Mouse (Mus musculus) CH12.LX (cell line): Measurements from ENCODE around the gene Rps6kb2. TPM values are rescaled to one million over a fixed set of nuclear protein-coding genes. Genes with fewer than 3 reads are reported as not detected.

Experiments used
- DNase-seq: peaks from one replicate; pipeline ENCODE4 v3.0.0-alpha.2; 2013; ENCODE audit errors: extremely low read depth
- H3K27ac ChIP-seq: 2 replicates; pipeline ENCODE4 v1.5.1; 2012; ENCODE audit warnings: low read depth, mild to moderate bottlenecking, control low read depth, moderate library complexity; ENCODE audit not compliant: insufficient read depth
- H3K27me3 ChIP-seq: replicated peaks from 2 replicates; pipeline ENCODE3; 2012; ENCODE audit warnings: inconsistent platforms
- H3K36me3 ChIP-seq, 2 experiments: replicated peaks in 1 of 2; 2 replicates each; pipeline versions ENCODE3 to v1.6.1; 2012; ENCODE audit warnings: inconsistent platforms in 1 of 2, low read length in 1 of 2, mild to moderate bottlenecking in 1 of 2, mixed read lengths in 1 of 2, moderate library complexity in 1 of 2; ENCODE audit not compliant: control insufficient read depth in 1 of 2, insufficient read depth in 1 of 2
- H3K4me1 ChIP-seq, 2 experiments: 2 replicates each; pipeline ENCODE4 v1.6.1; 2012; ENCODE audit warnings: inconsistent platforms in 1 of 2, moderate library complexity in 1 of 2; ENCODE audit not compliant: insufficient read depth in 2 of 2, control insufficient read depth in 1 of 2
- H3K4me2 ChIP-seq: 2 replicates; pipeline ENCODE4 v1.6.1; 2012; ENCODE audit warnings: low read depth, mild to moderate bottlenecking, control low read depth; ENCODE audit not compliant: poor library complexity, insufficient read depth, severe bottlenecking
- H3K4me3 ChIP-seq, 3 experiments: fragments of 150-350 bp in 1 of 3; sonication (generic) in 1 of 3; replicated peaks in 1 of 3; 2 replicates each; pipeline versions ENCODE3 to v1.5.1; 2011 to 2012; ENCODE audit warnings: low read depth in 2 of 3, low read length in 2 of 3, mild to moderate bottlenecking in 2 of 3, moderate library complexity in 2 of 3, control low read depth in 1 of 3, improper control_type of control experiment in 1 of 3, inconsistent platforms in 1 of 3, mixed read lengths in 1 of 3; ENCODE audit not compliant: poor library complexity in 1 of 3
- H3K79me2 ChIP-seq: replicated peaks from 2 replicates; pipeline ENCODE4 v1.6.1; 2012; ENCODE audit warnings: mild to moderate bottlenecking, moderate library complexity; ENCODE audit not compliant: control insufficient read depth, poor library complexity, insufficient read depth, severe bottlenecking; ENCODE audit errors: extremely low read depth
- H3K9ac ChIP-seq: 2 replicates; pipeline ENCODE4 v1.6.1; 2012; ENCODE audit warnings: low read depth, mild to moderate bottlenecking, control low read depth, moderate library complexity; ENCODE audit not compliant: insufficient read depth
- H3K9me3 ChIP-seq: replicated peaks from 2 replicates; pipeline ENCODE3; 2012; ENCODE audit warnings: low read length, inconsistent platforms, mixed read lengths
- BHLHE40 ChIP-seq: IDR thresholded peaks from 2 replicates; pipeline ENCODE4 v1.6.1; 2011; ENCODE audit warnings: mild to moderate bottlenecking, low read depth, low read length, improper control_type of control experiment
- CHD1 ChIP-seq: IDR thresholded peaks from 2 replicates; pipeline ENCODE4 v1.6.1; 2012; ENCODE audit warnings: low read depth, low read length, improper control_type of control experiment, inconsistent platforms
- CTCF ChIP-seq, 2 experiments: IDR thresholded peaks in 1 of 2; conservative IDR thresholded peaks in 1 of 2; 2 replicates each; pipeline ENCODE4 v1.5.1; 2011 to 2012; ENCODE audit warnings: low read depth in 2 of 2, low read length in 2 of 2, improper control_type of control experiment in 1 of 2, inconsistent platforms in 1 of 2, mild to moderate bottlenecking in 1 of 2, moderate library complexity in 1 of 2
- E2F4 ChIP-seq: IDR thresholded peaks from 2 replicates; pipeline ENCODE4 v1.6.1; 2011; ENCODE audit warnings: low read depth, low read length, improper control_type of control experiment; ENCODE audit not compliant: insufficient replicate concordance
- ELF1 ChIP-seq: IDR thresholded peaks from 2 replicates; pipeline ENCODE4 v1.6.1; 2014; ENCODE audit warnings: low read depth, mild to moderate bottlenecking, inconsistent platforms, low read length, improper control_type of control experiment
- ETS1 ChIP-seq: conservative IDR thresholded peaks from 2 replicates; pipeline ENCODE4 v1.6.1; 2012; ENCODE audit warnings: low read depth, mild to moderate bottlenecking, inconsistent platforms, low read length, improper control_type of control experiment, moderate library complexity
- GABPA ChIP-seq: IDR thresholded peaks from 2 replicates; pipeline ENCODE4 v1.6.1; 2012; ENCODE audit warnings: low read depth, low read length, improper control_type of control experiment, inconsistent platforms; ENCODE audit not compliant: insufficient replicate concordance
- JUN ChIP-seq: IDR thresholded peaks from 2 replicates; pipeline ENCODE4 v1.6.1; 2011; ENCODE audit warnings: low read depth, mild to moderate bottlenecking, low read length, improper control_type of control experiment, moderate library complexity; ENCODE audit not compliant: insufficient read depth
- JUND ChIP-seq: conservative IDR thresholded peaks from 2 replicates; pipeline ENCODE4 v1.6.1; 2011; ENCODE audit warnings: low read depth, low read length, improper control_type of control experiment
- MAX ChIP-seq: IDR thresholded peaks from 2 replicates; pipeline ENCODE4 v1.6.1; 2011; ENCODE audit warnings: low read length, improper control_type of control experiment
- MAZ ChIP-seq: IDR thresholded peaks from 2 replicates; pipeline ENCODE4 v1.6.1; 2012; ENCODE audit warnings: low read depth, mild to moderate bottlenecking, inconsistent platforms, low read length, improper control_type of control experiment, moderate library complexity
- MEF2A ChIP-seq: IDR thresholded peaks from 2 replicates; pipeline ENCODE4 v1.6.1; 2014; ENCODE audit warnings: low read depth, mild to moderate bottlenecking, inconsistent platforms, low read length, improper control_type of control experiment, borderline replicate concordance
- MXI1 ChIP-seq: IDR thresholded peaks from 2 replicates; pipeline ENCODE4 v1.6.1; 2011; ENCODE audit warnings: mild to moderate bottlenecking, low read depth, low read length, improper control_type of control experiment
- NELFE ChIP-seq: IDR thresholded peaks from 2 replicates; pipeline ENCODE4 v1.6.1; 2011; ENCODE audit warnings: low read depth, low read length, improper control_type of control experiment
- NRF1 ChIP-seq: IDR thresholded peaks from 2 replicates; pipeline ENCODE4 v1.6.1; 2014; ENCODE audit warnings: low read depth, mild to moderate bottlenecking, inconsistent platforms, low read length, improper control_type of control experiment, moderate library complexity
- PAX5 ChIP-seq: IDR thresholded peaks from 2 replicates; pipeline ENCODE4 v1.6.1; 2012; ENCODE audit warnings: low read length, inconsistent platforms, mixed read lengths
- POLR2AphosphoS2 ChIP-seq: IDR thresholded peaks from 2 replicates; pipeline ENCODE4 v1.6.1; 2011; ENCODE audit warnings: low read depth, low read length, improper control_type of control experiment
- RAD21 ChIP-seq: IDR thresholded peaks from 2 replicates; pipeline ENCODE4 v1.6.1; 2011; ENCODE audit warnings: low read depth, mild to moderate bottlenecking, low read length, improper control_type of control experiment, moderate library complexity
- RCOR1 ChIP-seq: conservative IDR thresholded peaks from 2 replicates; pipeline ENCODE4 v1.6.1; 2012; ENCODE audit warnings: low read depth, mild to moderate bottlenecking, inconsistent platforms, low read length, improper control_type of control experiment
- SIN3A ChIP-seq: IDR thresholded peaks from 2 replicates; pipeline ENCODE4 v1.6.1; 2012; ENCODE audit warnings: low read length, improper control_type of control experiment, inconsistent platforms
- SMC3 ChIP-seq: IDR thresholded peaks from 2 replicates; pipeline ENCODE4 v1.6.1; 2011; ENCODE audit warnings: low read depth, low read length, improper control_type of control experiment
- TBP ChIP-seq: conservative IDR thresholded peaks from 2 replicates; pipeline ENCODE4 v1.6.1; 2011; ENCODE audit warnings: low read depth, low read length, improper control_type of control experiment
- TCF12 ChIP-seq: IDR thresholded peaks from 2 replicates; pipeline ENCODE4 v1.6.1; 2014; ENCODE audit warnings: low read depth, mild to moderate bottlenecking, inconsistent platforms, low read length, improper control_type of control experiment
- UBTF ChIP-seq: IDR thresholded peaks from 2 replicates; pipeline ENCODE4 v1.6.1; 2012; ENCODE audit warnings: low read depth, mild to moderate bottlenecking, inconsistent platforms, low read length, improper control_type of control experiment, moderate library complexity
- USF1 ChIP-seq: IDR thresholded peaks from 2 replicates; pipeline ENCODE4 v1.6.1; 2014; ENCODE audit warnings: low read depth, mild to moderate bottlenecking, inconsistent platforms, low read length, improper control_type of control experiment
- ZKSCAN1 ChIP-seq: IDR thresholded peaks from 2 replicates; pipeline ENCODE4 v1.6.1; 2012; ENCODE audit warnings: low read depth, inconsistent platforms, low read length, improper control_type of control experiment, borderline replicate concordance
- ZMIZ1 ChIP-seq: IDR thresholded peaks from 2 replicates; pipeline ENCODE4 v1.6.1; 2012; ENCODE audit warnings: low read depth, mild to moderate bottlenecking, inconsistent platforms, low read length, improper control_type of control experiment
- dilution Hi-C: fragments of 300-500 bp; cut with MboI; formaldehyde crosslinking; loops from 2 replicates; pipeline ENCODE4 v1.14.3; 2020; ENCODE audit warnings: low sequenced_read_pairs; ENCODE audit not compliant: extremely low pct_unique_long_range_greater_than_20kb, extremely low pct_ligation_motif_present
- in situ Hi-C: fragments of 300-500 bp; cut with MboI; formaldehyde crosslinking; loops from 3 replicates; pipeline ENCODE4 v1.14.3; 2019; ENCODE audit warnings: low sequenced_read_pairs, low pct_ligation_motif_present, low pct_unique_long_range_greater_than_20kb, mixed read lengths
- polyA plus RNA-seq: library from polyadenylated mRNA; unstranded; fragments of >175 nt; gene quantifications from 2 replicates; pipeline ENCODE4 v1.2.1, GENCODE M21; 2012; ENCODE audit warnings: low read depth; ENCODE audit not compliant: insufficient read length
- total RNA-seq, 2 experiments: library from RNA; depleted of rRNA; stranded (reverse); fragments of 300-350 nt in 1 of 2; fragments of >200 nt in 1 of 2; gene quantifications; 2 replicates each; pipeline ENCODE4 v1.2.3; 2012 to 2014

Rps6kb2 gene
- total and polyA plus RNA-seq, 3 experiments, result 9.7 to 26.6 (median 20.7) TPM

GRCm38 (mm10) chr19:4154437-4155222, 8.5 kb downstream of the Rps6kb2 start (continued):
- TF ChIP-seq MXI1, result peak; percentile 75
- no peak; the same call in 1 of the 2 replicates for TF ChIP-seq RAD21
- TF ChIP-seq MAX, result peak; percentile 80
- peak; percentile 80 for TF ChIP-seq ZMIZ1
- no peak for TF ChIP-seq E2F4
- peak; percentile 81 for TF ChIP-seq NELFE
- no peak for TF ChIP-seq GABPA
- peak; percentile 69 for TF ChIP-seq ELF1
- TF ChIP-seq RCOR1, result no peak; the same call in 1 of the 2 replicates
- peak; percentile 95; the same call in 1 of the 2 replicates for TF ChIP-seq POLR2AphosphoS2
- no peak for TF ChIP-seq JUND
- peak; percentile 89 for TF ChIP-seq TBP
- TF ChIP-seq USF1, result no peak
- TF ChIP-seq PAX5, result no peak
- no peak for TF ChIP-seq UBTF
- peak; percentile 81; the same call in 1 of the 2 replicates for TF ChIP-seq SIN3A
- TF ChIP-seq NRF1, result 0 out of 2 replicates have a peak, but pooled peaks have one; percentile 38

- Histone ChIP-seq H3K4me2 (peak within 1 kb of the TSS; percentile 52), H3K27me3 (no peaks in the 10 kb centered on the region), H3K9ac (peak within 1 kb of the TSS; percentile 96), H3K4me1 (peaks cover 34 to 69% of the 10 kb centered on the region in 2 experiments), H3K4me3 (peak within 1 kb of the TSS; percentile 72 to 82 (median 73)), H3K9me3 (no peaks in the 10 kb centered on the region), H3K36me3 (peaks cover 52 to 72% of the 10 kb centered on the region in 2 experiments), H3K27ac (peak within 1 kb of the TSS; percentile 90), H3K79me2 (peaks cover 32% of the 10 kb centered on the region)
- TF ChIP-seq CTCF (conservative IDR thresholded peaks at IDR 0.05 in 1 of 2, IDR thresholded peaks at IDR 0.05 in 1 of 2; ENCODE audit: low read depth in 2 of 2, low read length in 2 of 2), result no peak
- no peak for TF ChIP-seq MEF2A
- no peak for TF ChIP-seq BHLHE40
- no peak for TF ChIP-seq SMC3
- no peak for TF ChIP-seq MAZ
- TF ChIP-seq MXI1, result no peak
- no peak for TF ChIP-seq POLR2AphosphoS2
- TF ChIP-seq JUN, result no peak
- TF ChIP-seq ETS1, result no peak
- no peak for TF ChIP-seq TCF12
- no peak for TF ChIP-seq ZKSCAN1
- no peak for TF ChIP-seq CHD1
- TF ChIP-seq SIN3A, result no peak
- TF ChIP-seq JUND, result no peak
- no peak for TF ChIP-seq UBTF
- in situ Hi-C loops, result no loop called here
- dilution Hi-C loops, result no loop called here
- DNase-seq, result no peak
Measured at GRCm38 (mm10) chr19:4153232-4153654, 9.9 kb downstream of the Rps6kb2 start, which contains the start of gene Ptprcap. Gene Ptprcap (plus strand): TSS chr19:4153604.
